Mouse (Mus musculus) neural tube, embryonic 10.5 days (tissue): ENCODE measurements at regions not wholly inside any gene's neighbourhood (a gene's known extent, or its start where the extent isn't known, plus 50 kb on each side); places are given as distances from the start of the nearest gene placed in this dataset.
A peak's percentile ranks its signal among the peaks of the same experiment; 100 is the strongest.

Experiments used
- DNase-seq: peaks from one replicate; pipeline ENCODE4 v3.0.0-alpha.2; 2017; ENCODE audit warnings: low spot score; ENCODE audit errors: extremely low spot score

- peak; percentile 14 for DNase-seq
Measured at GRCm38 (mm10) chrX:150709416-150709815, 52.0 kb upstream of the Tro start.
